Mouse (Mus musculus) CD8-positive naive resting alpha-beta T cell, adult 57 days (primary cell): ENCODE results near the gene Nop56. TPM values are rescaled to one million over a fixed set of nuclear protein-coding genes. Genes with fewer than 3 reads are reported as not detected.

ENCODE experiments used
- total RNA-seq: library from RNA; stranded (reverse); gene quantifications from one replicate; pipeline ENCODE4 v1.2.4, GENCODE M21; 2023

Gene Nop56
- 404 TPM for total RNA-seq

DNA sequence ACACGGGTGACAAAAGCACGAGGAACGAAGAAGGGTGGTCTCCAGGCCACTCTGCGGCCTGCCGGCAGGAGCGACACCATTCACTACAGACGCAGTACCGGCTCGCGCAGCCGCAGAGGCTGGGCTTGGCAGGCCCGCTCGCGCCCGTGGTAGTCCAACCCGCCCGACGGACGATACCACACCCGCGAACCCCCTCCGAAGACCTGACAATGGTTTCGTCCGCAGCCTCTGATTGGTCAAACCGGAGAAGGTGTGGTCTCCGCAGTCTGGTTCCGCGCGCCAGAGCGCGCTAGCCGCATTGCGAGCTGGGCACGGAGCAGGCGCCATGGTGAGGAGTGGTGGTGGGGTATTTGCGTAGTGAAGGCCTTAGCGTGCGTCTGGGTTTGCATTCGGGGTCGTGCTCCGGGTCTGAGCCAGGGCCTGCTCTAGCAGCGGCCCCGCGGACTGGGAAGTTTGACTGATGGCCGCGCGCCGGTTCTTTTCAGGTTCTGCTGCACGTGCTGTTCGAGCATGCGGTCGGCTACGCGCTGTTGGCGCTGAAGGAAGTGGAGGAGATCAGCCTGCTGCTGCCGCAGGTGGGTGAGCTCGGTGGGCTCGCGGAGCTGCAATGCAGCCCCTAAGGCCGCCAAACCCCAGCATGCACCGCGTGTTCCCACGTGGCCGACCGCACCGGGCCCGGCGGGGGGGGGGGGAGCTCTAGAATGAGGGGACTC lies at the start of gene Nop56:
Gene Nop56 (plus strand): TSS at position 282 of the 713 bp plus-strand sequence.

GRCm38 (mm10) chr2:130283854-130284654 lies 9.8 kb downstream of the Nop56 start, which contains the start of gene Idh3b:
Idh3b (minus strand) TSS chr2:130284547.

DNA sequence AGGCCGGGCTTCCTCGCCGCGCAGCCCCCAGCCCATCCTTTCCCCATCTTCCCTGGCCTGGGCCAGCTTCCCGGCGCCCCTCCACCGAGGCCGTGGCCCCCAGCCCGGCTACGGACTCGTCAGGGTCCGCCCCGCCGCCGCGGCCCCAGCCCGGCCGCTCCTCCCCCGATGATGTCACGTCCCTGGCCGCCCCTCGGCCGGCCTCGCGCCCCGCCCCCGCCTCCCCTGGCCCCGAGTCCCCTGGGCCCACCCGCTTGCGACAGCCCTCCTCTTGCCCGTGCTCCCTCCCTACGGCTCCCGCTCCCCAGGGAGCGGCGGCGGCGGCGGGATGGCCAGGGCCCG lies 20.7 kb downstream of the Nop56 start, which contains the start of gene Ebf4:
Gene Ebf4 (plus strand): TSS at position 234 of the 342 bp plus-strand sequence.

Other genes with a start within 250 kb of the Nop56 start
- gene Tgm6, start 162.0 kb upstream of the Nop56 start, total RNA-seq, result not detected
- gene Snrpb, start 95.0 kb upstream of the Nop56 start, total RNA-seq, result 184 TPM
- gene Tmc2, start 79.2 kb upstream of the Nop56 start, total RNA-seq, result not detected
- 118 TPM for gene Idh3b, start 10.1 kb downstream of the Nop56 start, total RNA-seq
- not detected for gene Ebf4, start 20.7 kb downstream of the Nop56 start, total RNA-seq
- gene Cpxm1, start 123.1 kb downstream of the Nop56 start, total RNA-seq, result 0.67 TPM
- not detected for gene Gm28372, start 130.8 kb downstream of the Nop56 start, total RNA-seq
- not detected for gene 1700020A23Rik, start 130.8 kb downstream of the Nop56 start, total RNA-seq
- gene Tmem239, start 132.0 kb downstream of the Nop56 start, total RNA-seq, result not detected
- 166 TPM for gene Vps16, start 149.9 kb downstream of the Nop56 start, total RNA-seq
- 25.7 TPM for gene Pced1a, start 150.3 kb downstream of the Nop56 start, total RNA-seq
- gene Ptpra, start 175.8 kb downstream of the Nop56 start, total RNA-seq, result 118 TPM